Mouse (Mus musculus) C2C12 (cell line): ENCODE measurements around the gene Hoxa9. TPM values are rescaled to one million over a fixed set of nuclear protein-coding genes. Genes with fewer than 3 reads are reported as not detected.

Source experiments
- H3K27me3 ChIP-seq: one replicate; pipeline ENCODE4 v1.6.1; 2011; ENCODE audit not compliant: control insufficient read depth, insufficient read depth, insufficient read length
- H3K36me3 ChIP-seq: one replicate; pipeline ENCODE4 v1.6.1; 2011; ENCODE audit not compliant: control insufficient read depth, insufficient read depth
- H3K4me3 ChIP-seq: one replicate; pipeline ENCODE4 v1.5.1; 2011; ENCODE audit warnings: mild to moderate bottlenecking, control low read depth; ENCODE audit not compliant: poor library complexity, insufficient read depth, severe bottlenecking
- H3K79me2 ChIP-seq: one replicate; pipeline ENCODE4 v1.6.1; 2011; ENCODE audit not compliant: control insufficient read depth, insufficient read depth
- H3K79me3 ChIP-seq: one replicate; pipeline ENCODE4 v1.6.1; 2011; ENCODE audit warnings: low read depth, control low read depth
- H3ac ChIP-seq: one replicate; pipeline ENCODE3; 2011; ENCODE audit warnings: low read depth; ENCODE audit not compliant: control insufficient read depth, insufficient read length
- CEBPB ChIP-seq: IDR thresholded peaks from one replicate; pipeline ENCODE4 v1.6.1; 2011; ENCODE audit warnings: low read depth, mild to moderate bottlenecking, control low read depth, moderate library complexity
- CTCF ChIP-seq: IDR thresholded peaks from one replicate; pipeline ENCODE4 v1.5.1; 2011; ENCODE audit not compliant: control insufficient read depth, insufficient read depth, insufficient read length
- FOSL1 ChIP-seq: IDR thresholded peaks from one replicate; pipeline ENCODE4 v1.8.0; 2011; ENCODE audit warnings: mild to moderate bottlenecking, low read length; ENCODE audit not compliant: poor library complexity, insufficient read depth, severe bottlenecking
- MAX ChIP-seq: IDR thresholded peaks from one replicate; pipeline ENCODE4 v1.6.1; 2011; ENCODE audit warnings: mild to moderate bottlenecking, control low read depth
- MYOD1 ChIP-seq: IDR thresholded peaks from one replicate; pipeline ENCODE4 v1.6.1; 2011; ENCODE audit warnings: low read depth; ENCODE audit not compliant: control insufficient read depth, insufficient read length
- MYOG ChIP-seq: IDR thresholded peaks from one replicate; pipeline ENCODE4 v1.6.1; 2011; ENCODE audit not compliant: control insufficient read depth, insufficient read length; ENCODE audit errors: extremely low read depth
- USF1 ChIP-seq: IDR thresholded peaks from one replicate; pipeline ENCODE4 v1.6.1; 2011; ENCODE audit warnings: low read depth, mild to moderate bottlenecking, control low read depth, moderate library complexity
- polyA plus RNA-seq: library from polyadenylated mRNA; unstranded; fragments of >200 nt; fragmentation: generic; extraction: Trizol; gene quantifications from one replicate; pipeline ENCODE4 v1.2.1, GENCODE M21; 2012; ENCODE audit warnings: missing spikeins

Hoxa9 gene
- polyA plus RNA-seq, 1 experiment = 19.3 TPM

GRCm38 (mm10) chr6:52273656-52274280 lies 42.9 kb upstream of the Hoxa9 start:
- H3K79me3 ChIP-seq = no peaks in the 10 kb centered on the region
- no peak overlapping the region for H3ac ChIP-seq
- TF ChIP-seq MYOG (no peak), FOSL1 (no peak), CTCF (no peak)
- H3K27me3 ChIP-seq = no peaks in the 10 kb centered on the region
- H3K4me3 ChIP-seq = no peak overlapping the region
- H3K36me3 ChIP-seq = no peaks in the 10 kb centered on the region
- no peaks in the 10 kb centered on the region for H3K79me2 ChIP-seq

- Histone ChIP-seq H3K4me3 (no peak overlapping the region), H3K79me3 (no peaks in the 10 kb centered on the region), H3K79me2 (no peaks in the 10 kb centered on the region), H3K27me3 (no peaks in the 10 kb centered on the region), H3K36me3 (no peaks in the 10 kb centered on the region), H3ac (no peak overlapping the region)
- TF ChIP-seq MAX (no peak), MYOG (no peak), FOSL1 (no peak), CTCF (no peak), MYOD1 (no peak), CEBPB (no peak), USF1 (no peak)
Measured at GRCm38 (mm10) chr6:52272766-52273655, 42.1 kb upstream of the Hoxa9 start.

- Histone ChIP-seq H3K27me3 (no peaks in the 10 kb centered on the region), H3K79me2 (no peaks in the 10 kb centered on the region), H3K36me3 (no peaks in the 10 kb centered on the region), H3ac (no peak overlapping the region), H3K79me3 (no peaks in the 10 kb centered on the region), H3K4me3 (no peak overlapping the region)
- no peak for TF ChIP-seq USF1
- no peak for TF ChIP-seq MYOD1
- no peak for TF ChIP-seq CEBPB
- TF ChIP-seq MAX = no peak
- no peak for TF ChIP-seq FOSL1
- TF ChIP-seq CTCF = peak; percentile 64
- TF ChIP-seq MYOG = no peak
Measured at GRCm38 (mm10) chr6:52270494-52271480, 39.9 kb upstream of the Hoxa9 start.

- H3K79me2 ChIP-seq = no peaks in the 10 kb centered on the region
- H3K27me3 ChIP-seq = no peaks in the 10 kb centered on the region
- no peak overlapping the region for H3ac ChIP-seq
- H3K36me3 ChIP-seq = no peaks in the 10 kb centered on the region
- no peaks in the 10 kb centered on the region for H3K79me3 ChIP-seq
- H3K4me3 ChIP-seq = no peak overlapping the region
- TF ChIP-seq MYOD1 = no peak
- no peak for TF ChIP-seq MAX
- no peak for TF ChIP-seq USF1
- TF ChIP-seq FOSL1 = no peak
- no peak for TF ChIP-seq MYOG
Measured at GRCm38 (mm10) chr6:52268756-52269155, 37.9 kb upstream of the Hoxa9 start.

GRCm38 (mm10) chr6:52268341-52268740 lies 37.5 kb upstream of the Hoxa9 start:
- H3K36me3 ChIP-seq = no peaks in the 10 kb centered on the region
- no peak overlapping the region for H3K4me3 ChIP-seq
- H3K79me2 ChIP-seq = no peaks in the 10 kb centered on the region
- no peaks in the 10 kb centered on the region for H3K79me3 ChIP-seq
- H3K27me3 ChIP-seq = no peaks in the 10 kb centered on the region
- no peak overlapping the region for H3ac ChIP-seq
- TF ChIP-seq USF1 = no peak
- no peak for TF ChIP-seq MYOG
- no peak for TF ChIP-seq CTCF
- no peak for TF ChIP-seq FOSL1
- TF ChIP-seq MYOD1 = no peak
- TF ChIP-seq CEBPB = no peak
- TF ChIP-seq MAX = no peak
